Mouse (Mus musculus): ENCODE measurements at regions not wholly inside any gene's neighbourhood (a gene's known extent, or its start where the extent isn't known, plus 50 kb on each side); places are given as distances from the start of the nearest gene placed in this dataset.

GRCm38 (mm10) chr17:14608845-14609244 is 85.2 kb downstream of the Thbs2 start:
- TF ChIP-seq CTCF (IDR thresholded peaks at IDR 0.05; ENCODE audit: low read depth, low read length) (no peak), EP300 (IDR thresholded peaks at IDR 0.05; ENCODE audit: insufficient read depth, low read depth, low read length) (no peak), POLR2A (IDR thresholded peaks at IDR 0.05; ENCODE audit: insufficient read depth, low read length) (no peak)

Measured in ES-Bruce4 (cell line).